Mouse (Mus musculus) brain, embryonic 14.5 days (tissue): ENCODE results near the gene Gm960.

Experiments
- CTCF ChIP-seq: fragments of 200-500 bp; IDR thresholded peaks from 2 replicates; pipeline ENCODE4 v1.5.1; 2012; ENCODE audit warnings: inconsistent platforms, mild to moderate bottlenecking, moderate library complexity, borderline replicate concordance; ENCODE audit not compliant: insufficient read depth, insufficient read length; ENCODE audit errors: extremely low read depth
- POLR2A ChIP-seq: fragments of 200-500 bp; IDR thresholded peaks from 2 replicates; pipeline ENCODE4 v1.6.1; 2012; ENCODE audit warnings: mild to moderate bottlenecking, inconsistent platforms, borderline replicate concordance; ENCODE audit not compliant: poor library complexity, insufficient read depth, insufficient read length, severe bottlenecking; ENCODE audit errors: extremely low read depth

DNA sequence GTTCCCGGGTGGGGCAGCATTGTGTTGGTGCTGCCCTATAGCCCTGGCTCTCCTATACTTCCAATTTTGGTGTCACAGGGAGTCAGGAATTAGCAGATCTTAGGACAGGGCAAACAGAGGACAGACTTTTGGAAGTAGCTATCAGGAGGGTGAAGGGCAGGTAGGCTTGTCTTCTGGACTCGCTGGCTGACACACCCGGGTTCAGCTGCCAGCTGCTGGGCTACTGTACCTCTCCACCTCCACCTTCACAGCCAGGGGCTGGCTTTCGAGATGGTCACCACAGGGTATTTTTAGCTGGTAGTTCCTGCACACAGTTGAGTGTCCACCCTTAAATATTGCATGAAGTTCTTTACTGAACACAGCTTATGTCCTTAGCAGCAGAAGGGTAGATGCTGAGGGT lies 90.0 kb downstream of the Gm960 start:
- no peak for TF ChIP-seq CTCF
- no peak for TF ChIP-seq POLR2A
